Mouse (Mus musculus): ENCODE data around the gene Rabggta. TPM values are rescaled to one million over a fixed set of nuclear protein-coding genes. Genes with fewer than 3 reads are reported as not detected.

Gene Rabggta
- 27.0 and 29.8 TPM in 2 replicates for polyA plus RNA-seq (2012; rRNA removed)

DNA sequence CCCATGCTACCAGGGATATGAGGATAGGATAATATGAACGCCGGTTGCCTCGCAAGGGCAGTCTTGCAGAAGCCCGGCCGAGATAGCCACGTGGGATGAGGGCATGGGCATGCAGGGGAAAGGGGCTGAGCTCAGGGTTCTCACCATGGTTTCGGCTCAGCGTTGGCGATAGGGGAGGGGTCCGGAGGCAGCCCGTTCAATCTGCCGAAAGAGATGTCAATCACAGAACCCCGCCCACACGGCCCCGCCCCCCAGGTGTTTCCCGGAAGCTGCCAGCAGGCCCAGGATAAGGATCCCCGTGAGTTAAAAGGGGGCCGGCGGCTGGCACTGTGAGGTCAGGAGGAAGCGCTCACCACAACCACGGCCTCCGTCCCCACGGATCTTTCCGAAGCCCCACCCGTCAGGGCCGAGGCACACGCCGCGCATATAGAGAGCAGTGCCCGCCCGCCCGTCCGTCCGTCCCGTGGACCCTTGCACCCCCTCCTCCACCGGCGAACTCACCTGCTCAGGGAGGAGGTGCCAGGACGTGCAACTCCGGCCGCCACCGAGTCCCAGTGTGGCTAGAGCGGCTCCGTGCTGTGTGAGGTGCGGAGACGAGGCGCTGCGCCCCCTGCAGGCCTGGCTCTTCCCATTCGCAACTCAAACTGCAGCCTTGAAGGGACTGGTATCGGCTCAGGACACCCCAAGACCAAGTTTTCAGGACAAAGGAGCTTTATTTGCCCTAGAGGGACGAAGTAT is at the start of gene Rabggta:
TSS of gene Rabggta (minus strand) at position 564 of the 738 bp plus-strand sequence.

DNA sequence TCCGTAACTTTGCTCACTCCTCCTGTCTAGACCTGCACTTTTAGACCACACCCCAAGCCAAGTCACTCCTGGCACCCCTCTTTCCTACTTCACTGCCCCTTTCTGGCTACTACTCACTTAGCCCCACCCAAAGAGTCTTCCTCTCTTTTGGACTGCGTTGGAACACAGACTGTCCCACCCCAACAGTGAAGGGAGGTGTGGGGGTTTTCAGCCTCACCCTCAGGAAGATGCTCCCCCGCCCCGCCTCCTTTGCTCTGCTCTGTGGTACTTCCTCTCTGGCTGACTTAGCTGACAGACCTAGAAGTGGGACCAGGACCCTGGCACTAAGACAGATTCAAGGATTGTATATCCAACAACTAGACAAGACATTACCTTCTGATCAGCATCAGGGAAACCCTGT is 43.6 kb upstream of the Rabggta start, which contains the start of gene Ltb4r1:
TSS of gene Ltb4r1 (plus strand) at position 267 of the 400 bp plus-strand sequence.

DNA sequence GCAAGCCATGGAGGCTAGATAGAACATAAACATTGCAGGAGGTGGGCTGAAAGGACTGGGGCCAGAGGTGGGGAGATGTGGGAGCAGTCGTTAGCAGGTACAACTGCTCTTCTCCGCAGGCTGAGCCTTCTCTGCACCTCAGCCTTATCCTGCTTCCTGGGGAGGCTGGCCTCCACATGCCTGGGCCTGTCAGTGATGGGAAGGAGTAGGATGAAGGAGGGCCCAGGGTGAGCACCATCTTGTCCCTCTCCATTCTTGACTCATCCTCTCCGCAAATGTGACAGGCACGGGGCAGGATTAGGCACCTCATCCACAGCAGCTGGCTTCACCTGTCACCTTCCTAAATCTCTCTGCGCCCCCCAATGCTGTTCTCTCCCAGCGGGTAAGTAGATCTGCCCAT is 39.1 kb upstream of the Rabggta start, which contains the start of gene Ltb4r2:
TSS of gene Ltb4r2 (plus strand) at position 266 of the 400 bp plus-strand sequence.

DNA sequence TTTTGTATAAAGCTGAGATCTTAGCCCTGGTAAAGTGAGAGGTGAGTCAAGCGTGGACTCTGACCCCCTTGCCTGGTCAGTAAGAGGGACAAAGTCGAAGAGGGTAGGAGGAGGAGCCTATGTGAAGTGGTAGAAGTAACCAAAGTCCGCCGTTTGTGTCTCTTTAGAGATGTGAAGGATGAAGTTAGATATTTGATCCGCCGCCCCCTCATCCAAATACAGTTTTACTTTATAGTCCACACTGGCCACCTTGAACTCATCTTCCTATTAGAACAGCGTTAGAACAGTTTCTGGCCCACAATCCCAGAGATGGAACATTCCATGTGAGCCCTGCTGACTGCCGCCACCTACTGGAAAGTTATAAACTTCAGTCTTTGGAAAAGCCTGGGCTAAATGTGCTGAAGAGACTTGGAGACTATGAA is 36.3 kb upstream of the Rabggta start, which contains the start of gene Cideb:
TSS of gene Cideb (minus strand) at position 96 of the 422 bp plus-strand sequence.

DNA sequence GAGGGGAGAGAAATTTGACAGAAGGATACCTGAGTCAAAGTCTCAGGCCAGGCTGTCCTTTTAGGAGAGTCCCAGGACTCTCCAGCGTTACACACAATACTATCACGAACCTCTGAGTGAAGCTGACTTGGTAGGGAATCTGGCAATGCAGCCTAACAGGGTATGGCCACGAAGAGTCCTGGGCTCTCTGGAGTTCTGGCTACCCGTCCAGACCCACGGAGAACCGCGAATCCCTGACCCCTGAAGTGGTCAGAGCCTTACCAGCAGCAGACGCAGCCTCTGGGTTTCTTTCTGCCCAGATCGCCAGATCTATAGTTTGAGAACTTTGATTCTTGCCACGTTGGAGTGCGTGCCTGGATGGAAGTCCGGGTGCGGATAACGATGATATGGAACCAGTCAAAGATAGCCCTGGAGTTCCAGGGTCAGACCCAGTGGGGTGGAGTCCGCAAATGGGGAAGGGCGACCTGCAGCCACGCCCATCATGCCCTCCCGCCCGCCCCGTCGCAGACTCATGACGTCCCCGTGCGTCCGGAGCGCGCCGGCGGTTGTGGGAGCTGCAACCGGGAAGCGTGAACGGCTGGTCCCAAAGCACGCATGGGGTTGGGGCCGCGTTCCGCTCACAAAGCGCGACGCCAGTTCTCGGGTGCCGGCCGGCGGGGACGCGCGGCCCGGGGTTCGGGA is 23.3 kb upstream of the Rabggta start, which contains the start of the genes Dhrs1 and Nop9:
TSS of gene Dhrs1 (minus strand) at position 511 of the 681 bp plus-strand sequence.
TSS of gene Nop9 (plus strand) at position 514 of the 681 bp plus-strand sequence.

DNA sequence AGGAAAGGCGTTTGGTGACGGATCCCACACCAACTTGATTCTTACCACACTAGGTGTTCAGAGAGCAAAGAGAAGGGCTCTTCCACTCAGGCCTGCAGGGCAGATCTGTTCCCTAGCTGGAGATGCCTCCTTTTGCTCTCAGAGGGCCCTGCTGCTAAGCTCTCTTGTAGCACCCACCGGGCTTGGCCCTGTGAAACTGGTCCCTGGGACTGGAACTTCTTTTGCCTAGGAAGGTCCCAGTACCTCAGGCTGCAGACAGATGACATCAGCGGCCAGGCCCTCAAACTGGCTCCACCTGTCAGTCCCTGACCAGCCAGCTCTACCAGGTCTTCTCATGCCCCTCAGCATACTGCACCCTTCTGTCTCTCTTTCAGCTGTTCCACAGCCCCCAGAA is 8.3 kb downstream of the Rabggta start, which contains the start of gene Tgm1:
TSS of gene Tgm1 (minus strand) at position 198 of the 394 bp plus-strand sequence.

DNA sequence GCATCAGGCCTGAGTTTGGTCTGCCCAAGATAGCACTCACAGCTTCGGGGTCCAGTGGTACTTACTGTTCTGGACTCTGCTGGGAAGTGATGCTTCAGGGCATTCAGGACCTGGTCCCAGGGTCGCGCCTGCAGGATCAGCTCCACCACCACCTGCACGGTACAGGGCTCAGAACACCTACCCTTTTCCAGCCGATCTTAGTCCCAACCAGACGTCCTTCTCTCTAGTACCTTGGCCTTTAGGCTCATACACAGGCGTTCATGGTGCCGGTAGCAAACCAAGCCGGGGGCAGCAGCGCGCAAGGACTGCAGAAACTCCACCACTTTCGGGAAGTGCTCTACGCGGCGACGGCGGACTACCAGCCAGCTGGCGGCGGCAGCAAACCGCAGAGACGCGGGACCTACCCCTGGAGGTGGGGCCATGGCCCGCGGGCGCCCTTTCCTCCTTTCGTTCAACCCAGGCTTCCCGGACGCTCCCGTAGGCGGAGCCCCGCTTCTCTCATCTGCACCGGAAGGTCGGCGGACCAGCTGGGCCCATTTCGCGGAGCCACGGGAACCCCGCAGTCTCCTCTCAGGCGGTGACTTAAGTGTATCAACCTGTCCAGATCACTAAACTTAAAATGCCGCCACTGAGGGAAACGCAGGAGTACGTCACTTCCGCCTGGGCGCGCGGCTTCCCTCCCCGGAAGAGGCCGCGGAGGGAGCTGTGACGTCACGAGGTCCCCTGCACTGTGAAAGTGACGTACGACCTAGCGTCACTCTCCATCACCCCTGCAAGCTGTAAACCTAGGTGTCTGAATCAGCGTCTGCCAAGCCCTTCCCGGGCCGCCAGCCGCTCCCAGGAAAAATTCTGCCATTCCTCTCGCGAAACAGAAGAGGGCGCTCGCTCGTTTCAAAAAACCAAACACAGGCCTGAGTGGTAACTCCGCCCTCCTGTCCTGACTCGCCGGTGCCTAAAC is 40.6 kb downstream of the Rabggta start, which contains the start of gene Tinf2:
TSS of gene Tinf2 (minus strand) at position 661 of the 958 bp plus-strand sequence.

DNA sequence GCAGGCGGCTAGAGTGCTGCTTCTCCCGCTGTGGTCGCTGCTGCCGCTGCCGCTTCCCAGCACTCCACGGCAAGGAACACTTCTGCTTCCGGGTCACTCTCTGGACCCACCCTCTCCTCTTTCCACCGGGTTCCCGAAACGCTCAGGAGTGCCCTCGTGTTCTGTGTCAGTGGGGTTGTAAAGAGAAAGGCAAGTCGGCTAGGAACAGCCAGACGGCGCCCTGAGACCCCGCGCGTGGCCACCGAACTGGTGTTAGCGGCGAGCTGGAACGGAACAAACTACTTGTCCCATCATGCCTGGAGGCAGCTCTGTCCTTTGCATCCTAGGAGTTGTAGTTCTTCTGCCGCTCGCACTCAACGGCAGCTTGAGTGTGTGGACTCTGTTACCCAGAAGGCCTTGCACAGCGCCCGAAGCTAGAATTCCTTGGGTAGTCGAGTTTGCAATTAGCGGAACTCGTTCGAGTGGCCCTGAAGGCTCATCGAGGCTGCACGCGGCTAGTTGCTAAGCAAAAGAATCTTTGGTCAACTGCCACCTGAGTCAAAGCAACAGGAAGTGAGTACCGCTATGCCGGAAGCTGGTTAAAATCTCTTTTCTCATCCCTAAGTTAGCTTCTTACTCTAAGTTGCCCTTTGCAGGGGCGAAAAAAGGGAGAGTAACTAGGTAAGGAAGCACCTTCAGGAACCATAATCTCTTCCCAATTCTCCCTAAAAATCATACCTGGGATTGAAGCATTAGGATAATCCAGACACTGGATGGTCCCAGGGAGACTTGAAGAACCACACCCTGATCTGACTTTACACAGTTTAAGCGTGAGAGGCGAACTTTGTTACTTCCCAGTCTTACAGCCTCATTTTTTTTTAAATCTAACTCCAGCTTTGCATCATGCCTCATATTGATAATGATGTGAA is 50.0 kb downstream of the Rabggta start, which contains the start of the genes Gmpr2 and Nedd8:
TSS of gene Gmpr2 (plus strand) at position 109 of the 908 bp plus-strand sequence.
TSS of gene Nedd8 (minus strand) at position 292 of the 908 bp plus-strand sequence.

Other genes with a start within 250 kb of the Rabggta start
- gene Dhrs4, start 243.5 kb downstream of the Rabggta start, polyA plus RNA-seq (2012; rRNA removed): 48.2 and 49.4 TPM in 2 replicates
- gene Carmil3, start 231.6 kb downstream of the Rabggta start, polyA plus RNA-seq (2012; rRNA removed): 55.6 and 61.7 TPM in 2 replicates
- gene Cpne6, start 211.8 kb downstream of the Rabggta start, polyA plus RNA-seq (2012; rRNA removed): 0.79 and 1.2 TPM in 2 replicates
- gene Nrl, start 197.3 kb downstream of the Rabggta start, polyA plus RNA-seq (2012; rRNA removed): 0.09 and 0.11 TPM in 2 replicates
- gene Pck2, start 182.0 kb downstream of the Rabggta start, polyA plus RNA-seq (2012; rRNA removed): 17.8 and 25.7 TPM in 2 replicates
- gene Dcaf11, start 162.3 kb downstream of the Rabggta start, polyA plus RNA-seq (2012; rRNA removed): 63.0 and 75.5 TPM in 2 replicates
- 0.18 and 0.30 TPM in 2 replicates for gene A730061H03Rik, start 161.9 kb downstream of the Rabggta start, polyA plus RNA-seq (2012; rRNA removed)
- 1.3 and 8.1 TPM in 2 replicates for gene Fitm1, start 146.6 kb downstream of the Rabggta start, polyA plus RNA-seq (2012; rRNA removed)
- gene Psme1, start 144.1 kb downstream of the Rabggta start, polyA plus RNA-seq (2012; rRNA removed): 75.5 and 136 TPM in 2 replicates
- 7.7 TPM in 2 replicates for gene Emc9, start 137.0 kb downstream of the Rabggta start, polyA plus RNA-seq (2012; rRNA removed)
- 72.7 and 98.9 TPM in 2 replicates for gene Psme2, start 131.2 kb downstream of the Rabggta start, polyA plus RNA-seq (2012; rRNA removed)
- 22.3 and 22.4 TPM in 2 replicates for gene Rnf31, start 130.6 kb downstream of the Rabggta start, polyA plus RNA-seq (2012; rRNA removed)
- 19.0 and 20.1 TPM in 2 replicates for gene Irf9, start 118.7 kb downstream of the Rabggta start, polyA plus RNA-seq (2012; rRNA removed)
- 17.0 and 19.2 TPM in 2 replicates for gene Rec8, start 104.2 kb downstream of the Rabggta start, polyA plus RNA-seq (2012; rRNA removed)
- 119 and 120 TPM in 2 replicates for gene Ipo4, start 86.3 kb downstream of the Rabggta start, polyA plus RNA-seq (2012; rRNA removed)
- 3.4 and 4.1 TPM in 2 replicates for gene Gm49378, start 84.4 kb downstream of the Rabggta start, polyA plus RNA-seq (2012; rRNA removed)
- gene Tm9sf1, start 78.5 kb downstream of the Rabggta start, polyA plus RNA-seq (2012; rRNA removed): 52.0 and 59.3 TPM in 2 replicates
- gene Tssk4, start 72.1 kb downstream of the Rabggta start, polyA plus RNA-seq (2012; rRNA removed): 2.4 TPM in 2 replicates
- gene Mdp1, start 61.8 kb downstream of the Rabggta start, polyA plus RNA-seq (2012; rRNA removed): 54.9 and 66.5 TPM in 2 replicates
- 40.5 and 45.5 TPM in 2 replicates for gene Gmpr2, start 50.3 kb downstream of the Rabggta start, polyA plus RNA-seq (2012; rRNA removed)
- gene Nedd8, start 50.1 kb downstream of the Rabggta start, polyA plus RNA-seq (2012; rRNA removed): 438 and 468 TPM in 2 replicates
- 48.1 and 69.4 TPM in 2 replicates for gene Tinf2, start 40.4 kb downstream of the Rabggta start, polyA plus RNA-seq (2012; rRNA removed)
- 0.82 and 0.91 TPM in 2 replicates for gene Tgm1, start 8.3 kb downstream of the Rabggta start, polyA plus RNA-seq (2012; rRNA removed)
- gene Dhrs1, start 23.4 kb upstream of the Rabggta start, polyA plus RNA-seq (2012; rRNA removed): 64.8 and 70.9 TPM in 2 replicates
- gene Nop9, start 23.4 kb upstream of the Rabggta start, polyA plus RNA-seq (2012; rRNA removed): 24.1 and 26.2 TPM in 2 replicates
- 1.9 and 2.2 TPM in 2 replicates for gene Cideb, start 36.2 kb upstream of the Rabggta start, polyA plus RNA-seq (2012; rRNA removed)
- 0.31 and 0.32 TPM in 2 replicates for gene Ltb4r2, start 39.2 kb upstream of the Rabggta start, polyA plus RNA-seq (2012; rRNA removed)
- gene Ltb4r1, start 43.7 kb upstream of the Rabggta start, polyA plus RNA-seq (2012; rRNA removed): 0.43 and 0.58 TPM in 2 replicates
- gene Adcy4, start 61.8 kb upstream of the Rabggta start, polyA plus RNA-seq (2012; rRNA removed): 3.7 and 15.6 TPM in 2 replicates
- 7.1 and 18.8 TPM in 2 replicates for gene Ripk3, start 66.6 kb upstream of the Rabggta start, polyA plus RNA-seq (2012; rRNA removed)
- gene Nfatc4, start 100.9 kb upstream of the Rabggta start, polyA plus RNA-seq (2012; rRNA removed): 43.3 and 96.2 TPM in 2 replicates
- 29.2 and 33.9 TPM in 2 replicates for gene Nynrin, start 131.7 kb upstream of the Rabggta start, polyA plus RNA-seq (2012; rRNA removed)
- 0.58 and 0.65 TPM in 2 replicates for gene Cbln3, start 162.1 kb upstream of the Rabggta start, polyA plus RNA-seq (2012; rRNA removed)
- gene Khnyn, start 162.7 kb upstream of the Rabggta start, polyA plus RNA-seq (2012; rRNA removed): 22.6 and 26.6 TPM in 2 replicates
- 30.6 and 42.5 TPM in 2 replicates for gene Sdr39u1, start 178.0 kb upstream of the Rabggta start, polyA plus RNA-seq (2012; rRNA removed)
- gene Cma1, start 222.4 kb upstream of the Rabggta start, polyA plus RNA-seq (2012; rRNA removed): 0.05 TPM in 1 of 2 replicates, not detected in the other
- gene Cma2, start 228.7 kb upstream of the Rabggta start, polyA plus RNA-seq (2012; rRNA removed): not detected in 2 replicates